Mouse (Mus musculus): Measurements from ENCODE around the gene Atpif1.

DNA sequence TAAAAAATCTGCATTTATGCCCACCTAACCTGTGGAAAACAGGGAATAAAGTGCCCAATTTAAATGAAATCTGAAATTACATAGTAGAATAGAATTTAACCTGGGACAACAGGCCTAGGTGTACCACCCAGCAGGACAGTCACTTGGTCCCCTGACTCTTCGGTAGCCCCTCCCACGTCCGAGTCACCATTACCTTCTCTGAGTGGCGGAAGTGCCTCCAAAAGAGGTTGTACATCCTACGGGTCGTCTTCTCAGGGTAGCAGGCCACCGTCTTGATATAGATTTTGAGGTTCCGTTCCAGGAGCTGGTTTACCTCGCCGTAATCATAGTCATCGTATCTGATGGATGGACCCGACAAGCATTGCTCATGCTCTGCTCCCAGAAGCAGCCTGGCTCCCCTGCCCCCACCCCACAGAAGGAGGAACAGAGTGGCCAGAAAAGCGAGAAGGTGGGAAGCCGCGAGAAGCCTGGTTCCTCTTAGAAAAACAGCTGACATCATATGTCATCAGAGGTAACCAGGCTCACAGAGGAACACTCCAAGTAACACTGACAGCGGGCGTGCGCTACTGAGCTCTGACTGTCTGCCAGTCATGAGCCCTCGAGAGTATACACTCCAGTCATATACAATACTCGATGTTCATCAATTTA lies 39.1 kb downstream of the Atpif1 start:
- no peak for TF ChIP-seq USF1 (IDR thresholded peaks at IDR 0.05; ENCODE audit: low read depth)
- no peak for TF ChIP-seq E2F4 (IDR thresholded peaks at IDR 0.05; ENCODE audit: insufficient read depth)

All from myocyte (in vitro differentiated cells).